In genomic region chr1:60342808-60343629, GRCm38 (mm10) we compare ENCODE assay signal across 8 mouse cellular contexts. TPM values are rescaled to one million over a fixed set of nuclear protein-coding genes. Genes with fewer than 3 reads are reported as not detected.
DNase-seq lines count a peak whose midpoint lies in the region; ATAC-seq lines count a peak whose summit lies in the region.

TSS of gene Cyp20a1 (plus strand) at chr1:60343323.

- peak; percentile 99 for ATAC-seq in erythroblast, adult 5-6 weeks (replicated peaks; ENCODE audit: low FRiP score, poor library complexity, severe bottlenecking)
- ATAC-seq in kidney, embryonic 15.5 days (replicated peaks; ENCODE audit: low FRiP score) = peak; percentile 99
- peak; percentile 88 for ATAC-seq in monocyte, adult 5-6 weeks (replicated peaks; ENCODE audit: insufficient number of reproducible peaks, low FRiP score, low TSS enrichment, poor library complexity, severe bottlenecking)

- H3K36me3 ChIP-seq in heart, embryonic 10.5 days = peaks cover 13% of the 10 kb centered on the region
- H3K36me3 ChIP-seq in kidney, embryonic 15.5 days = peaks cover 9% of the 10 kb centered on the region

- 2% methylated on average over 60 of the region's 60 CpGs for WGBS in heart, embryonic 10.5 days
- 1% methylated on average over 60 of the region's 60 CpGs for WGBS in kidney, embryonic 15.5 days

- H3K4me3 ChIP-seq in heart, embryonic 10.5 days = peak within 1 kb of the TSS; percentile 71
- peak within 1 kb of the TSS; percentile 70 for H3K4me3 ChIP-seq in kidney, embryonic 15.5 days (replicated peaks)

- H3K27ac ChIP-seq in heart, embryonic 10.5 days = peak within 1 kb of the TSS; percentile 94
- H3K27ac ChIP-seq in kidney, embryonic 15.5 days = peak within 1 kb of the TSS; percentile 97

- H3K4me2 ChIP-seq in kidney, embryonic 15.5 days = peak within 1 kb of the TSS; percentile 74

- H3K9me3 ChIP-seq in heart, embryonic 10.5 days = no peaks in the 10 kb centered on the region
- H3K9me3 ChIP-seq in kidney, embryonic 15.5 days (replicated peaks) = no peaks in the 10 kb centered on the region; the same call in 1 of the 2 replicates

- peak; percentile 85 to 86 for DNase-seq in B cell, adult 2 months
- DNase-seq in brain, adult 2 months (ENCODE audit: low read depth, low spot score) = peak; percentile 97
- DNase-seq in heart, embryonic 10.5 days (ENCODE audit: low spot score) = peak; percentile 97
- peak; percentile 91 for DNase-seq in liver
- peak; percentile 84 to 92 for DNase-seq in spleen, postnatal 4 days (ENCODE audit: low spot score in 2 of 2)

- H3K27me3 ChIP-seq in heart, embryonic 10.5 days (ENCODE audit: insufficient read depth, poor library complexity, severe bottlenecking) = no peaks in the 10 kb centered on the region
- no peaks in the 10 kb centered on the region for H3K27me3 ChIP-seq in kidney, embryonic 15.5 days

- H3K4me1 ChIP-seq in heart, embryonic 10.5 days = peaks cover 30% of the 10 kb centered on the region
- peaks cover 15% of the 10 kb centered on the region for H3K4me1 ChIP-seq in kidney, embryonic 15.5 days

- H3K9ac ChIP-seq in kidney, embryonic 15.5 days = peak within 1 kb of the TSS; percentile 69

RNA-seq across cellular contexts. Expression of gene Cyp20a1, which starts in this region (rescaled TPM):
- 1.5 and 6.1 TPM in 2 replicates for total RNA-seq in erythroblast, adult 5-6 weeks (2015; ENCODE audit: low replicate concordance)
- 5.4 and 5.5 TPM in 2 replicates for total RNA-seq in erythroblast, adult 5-6 weeks (2017; ENCODE audit: low replicate concordance)
- 36.8 and 42.7 TPM in 2 replicates for polyA plus RNA-seq in heart, embryonic 10.5 days (2016; fragmentation: Nextera tagmentation; extraction: Ambion mirVana)
- polyA plus RNA-seq in kidney, embryonic 15.5 days (2015; fragmentation: Nextera tagmentation; extraction: Ambion mirVana) = 34.1 and 36.3 TPM in 2 replicates
- 18.9 to 22.0 TPM (median 20.6 TPM) in 3 replicates for total RNA-seq in monocyte, adult 5-6 weeks (2017)

Comparison
In these comparisons a context has a peak if more than half of its experiments do, and no peak if none do; other contexts are left out.
1. Peak in every context shown above with its lines: DNase-seq, ATAC-seq, H3K4me3 ChIP-seq and H3K27ac ChIP-seq.